Mouse (Mus musculus) layer of hippocampus, adult 9-11 months (tissue): ENCODE results near the gene Iqgap2.

Source experiments
- DNase-seq: peaks from one replicate; pipeline ENCODE4 v3.0.0; 2022

Gene Iqgap2

DNA sequence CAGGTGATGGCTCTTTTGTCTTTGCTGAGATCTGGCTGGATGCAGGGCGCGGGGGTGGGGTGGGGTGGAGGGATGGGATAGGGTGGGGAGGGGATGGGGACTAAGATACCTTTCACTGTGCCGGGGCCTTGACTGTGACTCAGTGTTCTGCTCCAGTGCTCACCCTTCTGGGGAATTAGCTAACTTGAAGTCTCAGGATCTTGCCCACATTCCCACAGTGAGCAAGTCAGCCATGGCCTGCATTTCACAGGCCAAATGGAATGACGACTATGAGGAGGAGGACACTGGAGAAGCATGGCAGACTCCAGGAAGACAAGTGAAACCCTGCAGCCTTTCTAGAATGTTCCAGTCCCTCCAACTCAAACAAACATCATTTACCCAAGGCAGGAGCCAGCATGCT lies 280.0 kb downstream of the Iqgap2 start:
- no peak for DNase-seq

DNA sequence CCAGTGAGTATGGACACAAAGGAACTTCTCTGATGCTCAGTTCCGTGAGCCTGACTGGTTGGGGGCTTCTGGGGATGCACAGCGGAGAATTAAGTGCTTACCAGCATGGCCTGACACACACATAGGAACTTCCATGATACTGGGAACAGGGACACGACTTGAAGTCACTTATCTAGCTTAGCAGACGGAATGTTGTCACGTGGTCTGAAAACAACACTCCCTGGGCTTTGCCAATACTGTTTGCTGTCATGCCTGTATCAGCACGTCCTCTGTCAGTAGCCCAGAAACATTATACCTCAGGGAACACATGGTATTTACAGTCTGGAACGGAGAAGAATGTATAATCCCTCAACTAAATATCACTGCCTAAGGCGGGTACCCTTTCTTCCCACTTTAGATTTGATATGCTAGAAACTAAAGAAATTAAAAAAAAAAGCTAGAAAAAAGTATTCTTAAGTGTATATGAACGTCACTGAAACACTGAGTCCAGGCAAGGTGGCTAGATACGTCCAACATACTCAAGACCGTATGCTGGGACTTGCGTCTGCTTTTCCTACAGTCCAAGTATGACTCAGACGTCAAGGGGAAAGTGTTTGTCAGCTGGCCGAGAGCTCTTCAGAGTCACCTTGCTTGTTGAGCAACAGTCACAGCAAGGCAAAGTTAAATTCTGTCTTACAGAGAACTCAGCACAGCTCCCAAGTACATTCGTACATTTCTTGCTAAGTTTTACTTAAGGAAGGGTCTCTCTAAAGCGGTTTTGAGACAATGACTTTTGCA lies 280.7 kb downstream of the Iqgap2 start:
- no peak for DNase-seq

DNA sequence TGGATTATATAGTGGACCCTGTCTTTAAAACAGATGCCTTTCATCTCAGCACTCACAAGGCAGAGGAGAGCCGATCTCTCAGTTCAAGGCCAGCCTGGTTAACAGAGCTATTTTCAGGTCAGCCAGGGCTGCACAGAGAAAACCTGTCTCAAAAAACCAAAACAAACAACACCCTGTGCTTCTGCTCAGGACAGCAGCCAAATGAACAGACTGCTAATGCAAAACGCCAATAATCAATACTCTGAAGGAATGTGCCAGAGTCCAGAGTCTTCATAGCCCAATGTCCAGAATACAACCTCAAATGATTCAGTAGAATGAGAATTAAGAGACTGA lies 282.7 kb downstream of the Iqgap2 start:
- DNase-seq: no peak

DNA sequence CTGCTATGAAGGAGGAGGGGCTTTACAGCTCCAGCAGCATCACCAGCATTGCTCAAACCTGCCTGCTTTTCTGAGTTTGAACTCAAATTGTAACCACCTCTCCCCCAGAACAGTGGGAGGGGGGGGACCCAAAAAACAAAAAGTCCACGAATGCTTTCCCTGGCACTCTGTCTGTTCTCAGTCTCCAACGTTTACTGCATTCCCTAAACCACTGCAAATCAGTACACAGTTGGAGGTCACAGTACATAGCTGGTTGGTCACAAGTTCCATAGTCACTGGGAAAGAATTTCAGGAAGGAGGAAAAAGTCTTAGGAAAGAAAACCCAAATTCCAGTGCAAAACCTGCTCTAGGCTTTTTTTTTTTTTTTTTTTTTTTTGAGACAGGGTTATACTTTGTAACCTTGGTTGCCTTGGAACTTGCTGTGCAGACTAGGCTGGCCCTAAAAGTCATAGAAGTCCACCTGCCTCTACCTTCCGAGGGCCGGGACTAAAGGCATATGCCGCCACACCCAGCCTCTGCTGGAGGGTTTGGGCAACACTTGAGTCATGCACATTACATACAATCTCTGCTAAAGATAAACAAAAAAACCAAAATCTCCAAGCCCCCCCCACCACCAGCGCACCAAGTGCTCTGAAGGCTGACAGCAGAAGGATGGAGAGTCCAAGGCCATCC lies 283.2 kb downstream of the Iqgap2 start:
- no peak for DNase-seq

DNA sequence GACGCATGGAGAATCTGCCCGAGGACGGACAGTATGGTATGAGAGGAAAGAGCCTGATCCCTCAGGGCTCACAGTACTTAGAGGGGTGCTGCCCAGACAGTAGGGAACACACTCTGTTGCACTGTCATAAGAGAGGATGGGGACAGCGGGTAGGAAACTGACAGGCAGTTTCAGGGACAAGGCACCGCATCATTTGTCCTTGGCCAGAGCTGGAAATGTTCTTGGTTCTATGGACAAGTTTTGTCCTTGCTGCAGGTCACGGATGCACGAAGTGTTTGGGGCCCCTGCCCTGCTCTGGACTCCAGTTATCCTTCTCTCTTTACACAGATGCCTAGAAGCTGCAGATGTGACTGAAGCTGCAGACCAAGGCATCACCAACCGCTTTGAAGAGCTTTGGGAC lies 284.7 kb downstream of the Iqgap2 start:
- DNase-seq: no peak

DNA sequence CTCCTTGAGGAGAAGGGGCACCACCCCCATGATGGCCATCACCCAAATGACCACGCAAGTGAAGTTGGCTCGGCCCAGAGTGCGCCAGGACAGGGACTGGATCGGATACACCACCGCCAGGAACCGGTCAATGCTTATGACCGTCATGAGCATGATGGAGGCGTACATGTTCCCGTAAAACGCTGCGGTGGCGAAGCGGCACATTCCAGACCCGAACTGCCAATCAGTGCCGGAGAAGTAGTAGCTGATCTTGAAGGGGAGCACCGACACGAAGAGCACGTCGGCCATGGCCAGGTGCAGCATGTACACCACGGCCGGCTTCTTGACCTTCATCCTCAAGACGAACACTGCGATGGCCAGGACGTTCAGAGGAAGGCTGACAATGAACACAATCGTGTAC lies 287.4 kb downstream of the Iqgap2 start:
- no peak for DNase-seq

DNA sequence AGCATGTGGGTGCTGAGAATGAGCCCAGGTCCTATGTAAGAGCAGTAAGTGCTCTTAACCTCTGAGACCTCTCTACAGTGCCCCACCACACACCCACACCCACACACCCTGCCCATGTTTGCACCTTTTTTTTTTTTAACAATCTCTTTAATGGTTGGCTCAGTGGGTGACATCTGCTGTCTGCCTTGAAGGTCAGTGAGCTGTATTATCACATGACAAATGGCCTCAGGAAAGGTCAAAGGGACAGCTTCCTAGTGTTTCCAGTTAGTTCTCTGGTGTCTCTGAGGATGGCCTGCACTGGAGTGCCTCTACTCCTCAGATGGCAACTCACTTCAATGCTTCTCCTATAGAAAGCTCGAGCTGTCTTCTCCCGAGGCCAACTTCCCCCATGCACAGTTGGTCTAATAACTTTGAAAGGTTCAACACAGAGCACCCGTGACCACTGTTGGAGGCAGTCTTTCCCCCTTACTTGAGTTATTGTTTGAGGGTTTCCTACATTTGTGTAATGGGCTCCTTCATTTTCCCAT lies 291.8 kb downstream of the Iqgap2 start:
- no peak for DNase-seq

DNA sequence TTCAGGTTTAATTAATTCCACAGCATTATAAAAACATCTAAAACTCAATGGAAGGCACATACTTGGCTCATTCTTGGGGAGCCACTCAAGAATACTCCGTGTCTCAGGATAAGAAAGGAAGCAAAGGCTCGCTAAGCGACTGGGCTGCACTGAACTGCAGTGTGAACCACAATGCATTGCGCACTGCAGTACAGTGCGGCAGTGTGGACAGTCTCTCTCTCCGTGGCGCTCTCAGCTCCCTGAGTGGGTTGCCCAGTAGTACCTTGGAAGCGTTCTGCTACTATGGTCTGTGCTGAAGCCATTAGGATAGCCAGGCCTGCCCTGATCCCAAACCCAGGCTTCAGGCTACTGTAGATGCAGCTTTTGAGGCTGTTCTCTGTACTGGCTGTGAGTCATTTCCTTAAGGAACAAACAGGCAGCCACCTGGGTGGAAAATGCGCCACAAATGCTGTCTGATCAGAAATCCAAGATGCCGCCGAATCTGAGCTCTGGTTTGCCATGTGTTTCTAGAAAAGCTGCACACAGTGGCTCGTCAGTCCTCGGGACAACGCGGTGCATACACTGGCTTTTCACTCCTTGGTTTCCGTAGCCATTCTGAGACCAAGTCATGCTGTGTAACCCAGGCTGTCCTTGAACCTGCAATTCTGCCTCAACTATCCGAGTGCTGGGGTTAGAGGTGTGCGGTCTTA lies 293.3 kb downstream of the Iqgap2 start:
- no peak for DNase-seq

DNA sequence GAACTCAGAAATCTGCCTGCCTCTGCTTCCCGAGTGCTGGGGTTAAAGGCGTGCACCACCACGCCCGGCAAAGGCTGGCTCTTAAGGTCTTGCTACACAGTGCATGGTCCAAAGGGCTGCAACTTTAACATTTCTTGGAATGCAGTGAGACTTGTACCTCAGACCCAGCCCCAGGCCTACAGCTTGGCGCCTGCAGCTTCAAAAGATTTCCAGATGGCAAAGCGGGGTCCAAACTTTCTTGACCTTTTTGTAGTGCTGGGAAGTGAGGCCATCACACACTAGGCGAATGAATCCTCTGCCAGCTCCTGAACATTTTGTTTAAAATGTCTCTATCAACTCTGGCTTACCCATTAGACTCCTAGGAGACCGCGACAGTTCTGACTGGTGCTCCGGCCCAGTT lies 294.1 kb downstream of the Iqgap2 start:
- no peak for DNase-seq

DNA sequence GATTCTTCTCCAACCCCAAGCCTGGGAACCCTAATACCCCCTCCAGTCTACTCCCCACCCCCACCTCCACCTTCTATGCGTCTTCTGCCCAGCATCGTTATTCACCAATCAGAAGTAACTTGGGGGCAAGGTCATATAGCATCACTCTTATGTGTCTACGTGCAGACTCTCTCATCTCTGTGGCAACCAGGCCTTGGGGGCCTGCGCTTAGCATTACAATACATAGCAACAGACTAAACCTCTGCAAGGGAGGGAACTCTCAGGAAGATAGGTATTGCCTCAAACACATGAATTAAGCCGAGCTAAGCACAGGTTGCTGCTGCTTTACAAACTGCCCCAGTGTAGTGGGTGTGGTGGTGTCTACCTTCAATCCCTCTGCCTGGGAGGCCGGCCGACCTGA lies 295.0 kb downstream of the Iqgap2 start:
- DNase-seq: no peak

DNA sequence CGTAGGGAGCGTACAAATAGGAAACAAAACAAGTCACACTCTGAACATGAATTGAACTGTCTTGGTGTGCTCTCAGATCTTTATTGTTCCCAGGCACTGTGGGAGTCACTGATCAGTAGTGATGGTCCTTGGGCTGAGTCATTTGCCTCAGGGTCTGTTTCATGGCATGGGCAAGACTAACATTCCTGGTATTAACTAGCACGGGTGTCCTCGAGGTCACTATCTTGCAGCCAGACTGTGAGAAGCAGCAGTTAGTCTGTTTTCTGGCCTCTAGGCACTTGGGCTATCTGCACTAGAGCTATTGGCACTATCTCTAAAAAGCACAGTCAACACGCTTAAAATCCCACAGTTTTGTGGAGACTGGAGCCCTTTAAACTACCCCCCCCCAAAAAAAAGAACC lies 295.8 kb downstream of the Iqgap2 start:
- no peak for DNase-seq

DNA sequence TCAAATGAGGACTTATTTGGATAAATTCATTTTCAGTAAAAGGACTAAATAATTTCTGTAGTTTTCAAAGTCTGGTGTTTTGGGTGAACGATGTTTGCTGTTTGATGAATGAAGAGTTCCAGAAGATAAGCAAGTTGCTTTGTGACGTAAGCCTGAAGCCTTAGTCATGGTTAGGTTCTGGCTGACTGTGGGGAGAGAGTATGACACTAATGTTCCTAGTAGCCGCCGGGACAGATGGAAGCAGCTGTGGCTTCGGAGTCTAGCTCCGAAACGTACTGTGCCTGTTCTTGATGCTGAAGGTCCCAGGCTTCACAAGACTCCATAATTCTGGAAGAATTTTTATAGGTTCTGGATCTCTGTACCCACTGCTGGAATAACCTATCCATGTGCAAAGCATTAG lies 296.3 kb downstream of the Iqgap2 start:
- DNase-seq: no peak

DNA sequence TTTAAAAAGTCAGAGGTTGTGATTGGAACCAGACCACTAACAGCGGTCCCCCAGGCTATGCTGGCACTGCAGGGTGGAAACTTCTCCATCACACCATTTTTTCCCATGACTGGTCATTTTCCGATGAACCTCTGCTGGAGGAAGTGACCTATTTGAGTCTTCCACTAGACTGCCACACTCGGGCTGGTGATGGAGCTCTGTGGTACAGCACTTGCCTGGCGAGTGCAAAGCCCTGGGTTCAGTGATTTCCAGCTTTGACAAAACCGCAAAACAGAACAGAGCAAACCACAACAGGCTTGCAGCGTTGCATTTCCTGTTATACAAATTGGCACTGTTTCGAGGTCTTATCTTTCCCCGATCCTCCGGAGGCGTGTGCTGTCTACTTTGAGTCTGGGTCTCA lies 298.9 kb downstream of the Iqgap2 start:
- no peak for DNase-seq

DNA sequence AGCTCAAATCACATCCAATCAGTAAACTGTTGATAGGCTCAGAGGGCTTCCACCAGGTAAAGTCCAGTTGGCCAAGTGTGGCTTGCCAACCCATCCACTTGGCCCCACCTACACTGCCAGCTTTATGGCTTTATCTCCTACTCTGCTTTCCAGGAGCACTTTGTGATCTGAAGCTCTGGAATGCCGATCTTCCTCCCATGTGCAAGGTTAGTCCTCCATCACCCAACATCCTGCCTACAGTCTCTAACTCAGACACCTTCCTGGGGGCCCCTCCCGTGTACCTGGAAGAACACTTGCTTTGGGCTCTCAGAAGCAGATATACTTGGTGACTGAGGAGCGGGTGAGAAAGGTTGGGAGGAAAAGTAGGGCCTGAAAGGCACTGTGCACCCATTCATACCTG lies 300.1 kb downstream of the Iqgap2 start:
- no peak for DNase-seq

DNA sequence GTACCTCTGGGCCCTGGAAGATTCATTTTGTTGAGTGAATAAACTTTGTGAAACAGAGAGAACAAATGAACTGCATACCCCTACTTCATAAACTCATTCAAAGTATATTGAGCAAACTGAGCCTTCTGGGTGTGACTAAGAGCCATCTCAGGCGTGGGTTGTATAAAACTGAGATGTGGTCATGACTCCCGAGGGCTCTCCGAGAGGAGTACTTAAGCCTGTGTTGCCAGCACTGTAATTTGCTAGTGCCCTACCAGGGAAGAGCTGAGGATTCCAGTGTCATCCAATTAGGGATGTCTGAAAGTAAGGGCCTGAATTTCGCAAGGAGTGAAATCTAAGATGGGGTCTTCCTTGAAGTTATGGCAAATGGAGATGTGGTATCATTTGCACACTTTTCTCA lies 304.1 kb downstream of the Iqgap2 start:
- DNase-seq: no peak

DNA sequence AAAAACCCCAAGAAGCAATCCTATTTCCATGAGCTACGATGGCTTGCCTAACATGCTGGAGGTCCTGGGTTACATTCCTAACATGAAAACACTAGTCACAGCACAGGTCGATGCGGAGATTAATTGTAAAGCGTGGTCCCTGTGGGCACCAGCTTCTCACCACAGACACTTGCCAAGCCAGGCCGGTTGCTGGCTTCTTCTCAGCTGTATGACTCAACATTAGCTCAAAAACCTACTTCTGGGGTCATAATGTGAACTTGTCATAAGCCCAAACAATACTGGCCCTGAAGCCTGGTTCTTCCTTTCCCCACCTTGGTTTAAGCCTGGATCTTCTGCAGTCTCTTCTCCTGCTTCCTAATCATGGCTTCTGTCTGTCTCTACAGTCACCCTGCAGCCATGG lies 306.8 kb downstream of the Iqgap2 start:
- no peak for DNase-seq

DNA sequence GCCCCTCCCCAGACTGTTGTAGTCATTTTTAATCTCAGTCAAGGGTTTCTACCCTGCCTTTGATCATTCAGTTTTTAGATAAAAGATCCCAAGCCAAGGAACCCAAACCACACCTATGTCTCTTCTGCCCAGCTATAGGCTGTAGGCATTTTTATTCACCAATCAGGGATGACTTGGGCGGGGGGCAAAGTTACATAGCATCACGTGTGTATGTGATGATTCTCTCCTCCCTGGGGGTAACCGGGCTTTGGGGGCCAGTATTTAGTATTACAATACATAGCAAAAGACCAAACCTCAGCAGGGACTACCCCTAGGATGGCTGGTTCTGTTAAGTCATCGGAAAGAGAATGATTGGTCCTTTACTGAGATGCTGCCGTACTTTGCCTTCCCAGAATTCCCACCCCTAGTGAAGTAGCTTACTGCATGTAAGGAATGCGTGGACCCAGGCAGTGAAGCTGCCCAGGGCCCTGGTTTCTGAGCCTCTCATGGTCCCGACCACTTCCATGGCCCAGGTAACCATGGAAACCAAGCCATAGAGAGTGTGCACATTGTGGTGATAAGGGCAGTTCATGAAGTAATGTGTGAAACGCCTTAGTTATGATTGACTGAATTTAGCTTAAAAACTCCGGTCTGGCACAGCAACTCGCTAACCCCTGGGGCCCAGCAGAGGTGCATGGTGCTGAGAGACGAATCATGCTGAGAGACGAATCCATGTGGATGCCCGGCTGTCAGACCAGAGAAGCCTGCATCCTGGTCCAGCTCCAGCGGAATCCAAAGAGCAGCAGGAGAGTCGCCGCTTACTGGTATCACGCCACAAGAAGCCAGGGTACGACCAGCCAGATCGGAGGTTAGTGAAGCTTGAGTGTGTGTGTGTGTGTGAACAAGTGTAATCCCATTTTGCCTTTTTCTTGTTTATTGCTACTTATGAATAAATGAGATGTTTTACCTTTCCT lies 308.2 kb downstream of the Iqgap2 start:
- DNase-seq: no peak

DNA sequence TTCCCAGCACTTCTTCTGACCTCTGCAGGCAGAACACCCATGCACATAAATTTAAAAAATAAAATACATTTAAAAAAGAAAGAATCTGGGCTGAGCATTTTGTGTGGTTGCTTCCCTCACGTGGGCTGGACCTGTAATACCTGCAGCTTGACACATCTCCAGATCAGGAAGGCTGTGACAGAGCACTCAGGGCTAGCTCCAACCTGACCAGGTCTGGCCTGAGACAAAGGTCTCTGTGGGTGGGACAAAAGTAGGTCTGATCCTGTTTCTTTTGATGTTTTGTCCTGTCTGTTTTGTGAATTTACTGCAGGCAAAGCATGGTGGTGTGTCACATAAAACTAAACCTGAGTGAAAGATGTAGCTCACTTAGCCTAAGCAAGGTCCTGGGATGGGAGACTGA lies 309.9 kb downstream of the Iqgap2 start:
- no peak for DNase-seq

DNA sequence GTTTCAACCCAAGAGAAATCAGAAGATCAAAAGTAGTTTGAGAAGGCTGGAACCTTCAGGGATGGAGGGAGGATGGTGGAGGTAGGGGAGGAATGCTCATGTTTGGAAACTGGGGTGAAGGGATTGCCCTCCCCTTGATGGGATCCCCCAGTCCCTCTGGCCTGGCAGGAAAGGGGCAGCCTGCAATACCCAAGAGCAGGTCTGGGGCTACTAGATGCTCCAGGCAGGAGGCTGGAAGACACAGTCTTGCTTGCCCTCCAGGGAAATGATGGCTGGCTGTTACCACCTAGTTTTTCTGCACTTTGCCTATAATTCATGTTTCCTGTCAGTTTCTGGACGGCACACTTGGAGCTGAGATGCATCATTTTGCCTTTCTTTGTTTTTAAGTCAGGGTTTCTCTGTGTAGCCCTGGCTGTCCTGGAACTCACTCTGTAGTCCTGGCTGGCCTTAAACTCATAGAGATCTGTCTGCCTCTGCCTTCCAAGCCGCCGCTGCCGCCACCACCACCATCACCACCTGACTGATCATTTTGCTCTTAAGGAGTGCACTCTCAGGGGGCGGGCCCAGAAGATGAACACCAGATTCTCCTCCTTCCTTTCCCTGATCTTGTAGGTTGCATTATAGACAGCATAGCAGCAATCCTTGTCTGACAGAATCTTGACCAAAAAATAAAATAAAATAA lies 313.6 kb downstream of the Iqgap2 start:
- DNase-seq: no peak
